Mouse (Mus musculus) liver, postnatal 0 days (tissue): ENCODE results near the gene Ccdc18. TPM values are rescaled to one million over a fixed set of nuclear protein-coding genes. Genes with fewer than 3 reads are reported as not detected.

Experiments used
- ATAC-seq: fragments of 200-750 bp; cut with Nextera tagmentation; 2 replicates; pipeline ENCODE4 v1.8.0; 2017; ENCODE audit warnings: mild to moderate bottlenecking, moderate library complexity
- DNase-seq: peaks from one replicate; pipeline ENCODE4 v3.0.0-alpha.2; 2016
- H3K27ac ChIP-seq: fragments of 300-500 bp; sonication (generic); 2 replicates; pipeline ENCODE4 v1.5.1; 2014; ENCODE audit warnings: antibody characterized with exemption, moderate library complexity, mild to moderate bottlenecking, low read depth
- H3K27me3 ChIP-seq: fragments of 300-500 bp; sonication (generic); 2 replicates; pipeline ENCODE4 v1.6.1; 2014; ENCODE audit warnings: low read length, control low read depth, mixed read lengths; ENCODE audit not compliant: insufficient read depth
- H3K36me3 ChIP-seq: fragments of 300-500 bp; sonication (generic); replicated peaks from 2 replicates; pipeline ENCODE4 v1.6.1; 2014; ENCODE audit warnings: mild to moderate bottlenecking, control low read depth, low read length, moderate library complexity, mixed read lengths; ENCODE audit not compliant: insufficient read depth
- H3K4me1 ChIP-seq: fragments of 300-500 bp; sonication (generic); 2 replicates; pipeline ENCODE4 v1.6.1; 2014; ENCODE audit warnings: antibody characterized with exemption, mild to moderate bottlenecking, control low read depth; ENCODE audit not compliant: insufficient read depth
- H3K4me2 ChIP-seq: fragments of 300-500 bp; sonication (generic); 2 replicates; pipeline ENCODE4 v1.6.1; 2014; ENCODE audit warnings: low read depth, mild to moderate bottlenecking, low read length, moderate library complexity, mixed read lengths
- H3K4me3 ChIP-seq: fragments of 300-500 bp; sonication (generic); 2 replicates; pipeline ENCODE4 v1.5.1; 2014; ENCODE audit warnings: low read depth, low read length
- H3K9ac ChIP-seq: fragments of 300-500 bp; sonication (generic); replicated peaks from 2 replicates; pipeline ENCODE4 v1.6.1; 2014; ENCODE audit warnings: mild to moderate bottlenecking, moderate library complexity
- H3K9me3 ChIP-seq: fragments of 300-500 bp; sonication (generic); 2 replicates; pipeline ENCODE4 v1.6.1; 2016; ENCODE audit warnings: mild to moderate bottlenecking, control low read depth, low read length, mixed read lengths
- CTCF ChIP-seq: sonication (generic); IDR thresholded peaks from 2 replicates; pipeline ENCODE4 v1.5.1; 2016; ENCODE audit warnings: antibody characterized with exemption, low read depth
- EP300 ChIP-seq: IDR thresholded peaks from 2 replicates; pipeline ENCODE4 v1.6.1; 2016; ENCODE audit warnings: antibody characterized with exemption, low read depth, mild to moderate bottlenecking
- WGBS: fragments of 180-500 bp; shearing (Covaris S2); extraction: QIAGEN DNeasy Blood & Tissue Kit; methylation state at CpG from one replicate; pipeline ENCODE4 v1.1.7; 2014; ENCODE audit not compliant: insufficient replicate concordance; 5-methylcytosine and 5-hydroxymethylcytosine counted together
- polyA plus RNA-seq: library from polyadenylated mRNA; unstranded; fragments of >200 nt; fragmentation: Nextera tagmentation; extraction: Ambion mirVana; gene quantifications from 2 replicates; pipeline ENCODE4 v1.2.1, GENCODE M21; 2015

Gene Ccdc18
- polyA plus RNA-seq, 1 experiment from 2014 or later = 3.7 TPM

- TF ChIP-seq EP300 (no peak), CTCF (peak; percentile 68)
- Histone ChIP-seq H3K9ac (no peak overlapping the region), H3K27ac (no peak overlapping the region), H3K4me1 (no peaks in the 10 kb centered on the region), H3K36me3 (no peaks in the 10 kb centered on the region), H3K27me3 (no peaks in the 10 kb centered on the region), H3K4me3 (no peak overlapping the region), H3K9me3 (no peaks in the 10 kb centered on the region), H3K4me2 (no peak overlapping the region)
- DNase-seq (peak; percentile 48), ATAC-seq (no peak)
- 43% methylated on average over 1 of the region's 1 CpGs for WGBS
Measured at GRCm38 (mm10) chr5:108163695-108164094, 31.0 kb downstream of the Ccdc18 start.

GRCm38 (mm10) chr5:108184050-108184449 lies 51.4 kb downstream of the Ccdc18 start:
- Histone ChIP-seq H3K4me3 (no peak overlapping the region), H3K9me3 (no peaks in the 10 kb centered on the region), H3K27ac (no peak overlapping the region), H3K27me3 (no peaks in the 10 kb centered on the region), H3K36me3 (no peaks in the 10 kb centered on the region), H3K4me2 (no peak overlapping the region), H3K4me1 (no peaks in the 10 kb centered on the region), H3K9ac (no peak overlapping the region)
- DNase-seq (no peak), ATAC-seq (no peak)
- TF ChIP-seq CTCF (no peak), EP300 (no peak)
- 72% methylated on average over 2 of the region's 2 CpGs for WGBS

GRCm38 (mm10) chr5:108188967-108189366 lies 56.3 kb downstream of the Ccdc18 start:
- Histone ChIP-seq H3K27me3 (no peaks in the 10 kb centered on the region), H3K4me3 (no peak overlapping the region), H3K27ac (no peak overlapping the region), H3K9ac (no peak overlapping the region), H3K9me3 (no peaks in the 10 kb centered on the region), H3K36me3 (no peaks in the 10 kb centered on the region), H3K4me2 (no peak overlapping the region), H3K4me1 (no peaks in the 10 kb centered on the region)
- ATAC-seq (no peak), DNase-seq (no peak)
- TF ChIP-seq CTCF = 0 out of 2 replicates have a peak, but pooled peaks have one; percentile 11
- TF ChIP-seq EP300 = no peak

DNA sequence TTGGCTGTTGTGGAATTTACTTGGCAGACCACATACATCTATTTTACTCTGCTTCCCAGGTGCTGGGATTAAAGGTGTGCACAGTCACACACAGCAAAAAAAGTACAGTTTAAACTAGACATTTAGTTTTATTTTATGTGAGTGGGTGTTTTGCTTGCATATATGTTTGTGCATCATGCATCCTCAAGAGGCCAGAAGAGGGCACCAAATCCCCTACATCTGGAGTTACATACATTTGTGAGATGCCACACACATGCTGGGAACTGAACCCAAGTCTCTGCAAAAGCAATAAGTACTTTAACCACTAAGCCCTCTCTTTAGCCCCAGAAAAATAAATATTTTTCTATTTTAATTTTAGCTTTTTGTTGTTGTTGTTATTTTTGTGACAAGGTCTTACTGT lies 73.3 kb downstream of the Ccdc18 start:
- Histone ChIP-seq H3K4me2 (no peak overlapping the region), H3K4me1 (no peaks in the 10 kb centered on the region), H3K9me3 (no peaks in the 10 kb centered on the region), H3K9ac (no peak overlapping the region), H3K4me3 (no peak overlapping the region), H3K27me3 (no peaks in the 10 kb centered on the region), H3K36me3 (no peaks in the 10 kb centered on the region), H3K27ac (no peak overlapping the region)
- TF ChIP-seq EP300 (no peak), CTCF (peak; percentile 43)
- DNase-seq (no peak), ATAC-seq (no peak)

DNA sequence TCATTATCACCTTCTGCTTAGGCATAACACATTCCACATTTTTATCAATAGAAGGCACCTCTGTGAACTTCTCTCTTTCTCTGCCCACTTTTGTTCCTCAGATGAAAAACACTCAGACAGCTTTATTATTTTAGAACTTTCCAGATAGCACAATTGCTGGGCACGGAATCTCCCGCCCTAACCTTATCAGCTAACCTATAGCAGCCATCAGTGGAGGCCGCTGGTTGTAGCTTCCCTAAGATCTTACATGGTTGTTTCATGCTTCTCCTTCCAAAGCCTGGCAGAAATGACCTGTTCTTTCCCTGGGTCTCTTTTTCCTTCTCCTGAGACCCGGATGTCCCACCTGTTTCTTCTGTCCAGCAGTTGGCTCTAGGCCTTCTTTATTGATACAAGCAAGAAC lies 78.8 kb downstream of the Ccdc18 start:
- Histone ChIP-seq H3K27me3 (no peaks in the 10 kb centered on the region), H3K9me3 (no peaks in the 10 kb centered on the region), H3K4me1 (no peaks in the 10 kb centered on the region), H3K27ac (no peak overlapping the region), H3K36me3 (no peaks in the 10 kb centered on the region), H3K4me3 (no peak overlapping the region), H3K9ac (no peak overlapping the region), H3K4me2 (no peak overlapping the region)
- TF ChIP-seq CTCF = no peak
- no peak for TF ChIP-seq EP300
- ATAC-seq = no peak
- no peak for DNase-seq
- WGBS = 74% methylated on average over 4 of the region's 4 CpGs

DNA sequence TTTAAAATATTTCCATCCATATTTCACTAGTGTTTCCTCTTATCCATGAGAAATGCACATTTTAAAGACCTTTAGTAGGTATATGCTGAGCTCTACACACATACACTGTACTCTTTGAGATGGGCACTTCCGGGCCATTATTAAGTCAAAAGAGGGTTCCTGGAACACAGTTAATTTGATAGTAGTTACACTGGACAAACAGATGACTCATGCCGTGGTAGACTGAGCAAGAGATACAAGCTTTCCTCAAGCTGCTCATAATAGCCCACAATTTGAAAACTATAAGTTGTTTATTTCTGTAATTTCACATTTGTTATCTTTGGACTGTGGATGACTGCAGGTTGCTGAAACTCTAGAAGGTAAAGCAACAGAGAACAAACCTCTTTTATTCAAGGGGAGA lies 82.3 kb downstream of the Ccdc18 start:
- DNase-seq (no peak), ATAC-seq (no peak)
- 86% methylated on average over 2 of the region's 2 CpGs for WGBS
- no peaks in the 10 kb centered on the region for H3K36me3 ChIP-seq
- H3K9ac ChIP-seq = no peak overlapping the region
- H3K27ac ChIP-seq = no peak overlapping the region
- H3K9me3 ChIP-seq = no peaks in the 10 kb centered on the region
- no peaks in the 10 kb centered on the region for H3K4me1 ChIP-seq
- no peak overlapping the region for H3K4me2 ChIP-seq
- H3K27me3 ChIP-seq = no peaks in the 10 kb centered on the region
- H3K4me3 ChIP-seq = no peak overlapping the region
- no peak for TF ChIP-seq EP300
- TF ChIP-seq CTCF = no peak

DNA sequence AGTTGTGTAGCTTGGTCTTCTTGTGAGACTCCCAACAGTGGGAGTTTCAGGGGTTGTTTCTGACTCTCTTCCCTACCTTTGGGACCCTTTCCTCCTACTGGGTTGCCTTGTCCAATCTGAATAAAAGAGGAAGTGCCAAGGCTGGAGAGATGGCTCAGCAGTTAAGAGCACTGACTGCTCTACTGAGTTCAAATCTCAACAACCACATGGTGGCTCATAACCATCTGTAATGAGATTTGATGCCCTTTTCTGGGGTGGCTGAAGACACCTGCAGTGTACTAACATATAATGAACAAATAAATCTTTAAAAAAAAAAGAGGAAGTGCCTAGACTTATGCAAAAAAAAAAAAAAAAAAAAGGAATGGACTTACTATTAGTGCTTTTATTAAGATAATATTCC lies 91.4 kb downstream of the Ccdc18 start:
- Histone ChIP-seq H3K9me3 (no peaks in the 10 kb centered on the region), H3K9ac (no peak overlapping the region), H3K36me3 (no peaks in the 10 kb centered on the region), H3K4me2 (no peak overlapping the region), H3K27me3 (no peaks in the 10 kb centered on the region), H3K27ac (no peak overlapping the region), H3K4me3 (no peak overlapping the region), H3K4me1 (no peaks in the 10 kb centered on the region)
- ATAC-seq = no peak
- DNase-seq = no peak
- no peak for TF ChIP-seq EP300
- TF ChIP-seq CTCF = no peak
